Mouse (Mus musculus) layer of hippocampus, adult 9-10 months (tissue): Measurements from ENCODE around the gene Hydin.
"Not testable (repeated sequence)": the region's sequence is repeated elsewhere in the genome, so short reads cannot be mapped to it uniquely, and the experiment has no call there.

Source experiments
- DNase-seq: peaks from one replicate; pipeline ENCODE4 v3.0.0; 2022; ENCODE audit warnings: low spot score

The Hydin gene

GRCm38 (mm10) chr8:110339447-110339846 is 72.7 kb downstream of the Hydin start:
- no peak for DNase-seq

GRCm38 (mm10) chr8:110340090-110340703 is 73.4 kb downstream of the Hydin start:
- no peak for DNase-seq

DNA sequence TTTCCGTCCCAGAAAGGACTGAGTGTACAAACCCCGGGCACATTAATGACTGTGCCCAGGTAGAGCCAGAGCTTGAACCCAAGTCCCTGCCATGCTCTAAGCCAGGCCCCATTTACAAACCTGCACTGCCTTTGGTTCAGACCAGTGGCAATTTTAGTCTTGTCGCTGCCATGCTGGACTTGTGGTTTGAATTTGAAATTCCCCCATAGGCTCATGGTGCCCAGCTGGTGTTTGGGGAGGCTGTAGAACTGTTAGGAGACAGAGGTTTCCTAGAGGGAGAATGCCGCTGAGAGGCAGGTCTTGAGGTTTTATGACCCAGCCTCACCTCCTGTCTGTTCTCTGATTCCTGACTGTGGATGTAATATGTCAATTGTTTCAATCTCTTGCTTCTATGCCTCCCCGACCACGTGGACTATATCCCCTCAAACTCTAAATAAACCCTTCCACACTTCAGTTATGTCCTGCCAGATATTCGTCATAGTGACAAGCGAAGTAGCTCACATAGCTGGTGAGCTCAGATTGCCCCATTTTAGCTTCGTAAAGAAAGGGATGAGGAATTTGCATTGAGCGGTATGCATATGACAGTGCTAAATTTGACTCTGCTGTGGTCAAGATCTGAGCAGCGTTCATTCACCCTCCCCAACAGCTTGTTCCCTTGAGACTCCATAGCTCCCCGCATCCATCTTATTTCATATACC is 79.1 kb downstream of the Hydin start:
- no peak for DNase-seq

- no peak for DNase-seq
Observed at GRCm38 (mm10) chr8:110346915-110347314, 80.1 kb downstream of the Hydin start.

- no peak for DNase-seq
Observed at GRCm38 (mm10) chr8:110350725-110351124, 83.9 kb downstream of the Hydin start.

DNA sequence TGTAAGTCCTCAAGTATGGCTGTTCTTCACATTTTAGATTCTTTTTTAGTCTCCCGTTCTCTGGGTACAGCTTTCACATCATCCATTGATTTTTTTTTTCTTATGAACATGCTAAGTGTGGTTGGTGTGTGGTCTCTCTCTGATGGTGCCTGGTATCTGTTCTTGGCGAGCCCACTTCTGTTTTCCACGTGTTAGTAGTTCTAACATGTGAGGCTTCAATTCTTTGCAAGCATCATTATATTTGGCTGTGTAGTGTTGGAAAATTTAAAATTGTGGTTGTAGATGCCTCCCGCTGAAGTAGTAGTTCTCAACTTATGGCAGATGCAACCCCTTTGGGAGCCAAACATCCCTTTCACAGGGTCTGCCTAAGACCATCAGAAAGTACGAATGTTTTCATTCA is 85.1 kb downstream of the Hydin start:
- no peak for DNase-seq

DNA sequence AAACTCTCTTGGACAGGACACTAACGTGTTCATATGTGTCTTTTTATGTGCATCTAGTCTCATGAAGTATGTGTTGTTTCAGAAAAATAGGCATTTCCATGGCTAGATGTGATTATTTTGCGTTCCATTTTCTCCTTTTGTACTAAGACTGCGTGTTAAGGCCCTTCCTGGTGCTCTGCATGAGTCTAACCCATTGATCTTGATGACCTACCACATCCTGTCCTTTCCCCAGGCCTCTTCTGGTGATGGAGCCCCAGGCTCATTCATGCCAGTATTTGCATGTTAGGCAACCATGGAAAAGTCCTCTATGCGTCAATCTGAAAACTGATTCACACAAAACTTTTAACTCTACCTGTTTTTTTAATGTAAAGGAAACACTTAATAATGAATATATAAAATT is 96.2 kb downstream of the Hydin start:
- no peak for DNase-seq

DNA sequence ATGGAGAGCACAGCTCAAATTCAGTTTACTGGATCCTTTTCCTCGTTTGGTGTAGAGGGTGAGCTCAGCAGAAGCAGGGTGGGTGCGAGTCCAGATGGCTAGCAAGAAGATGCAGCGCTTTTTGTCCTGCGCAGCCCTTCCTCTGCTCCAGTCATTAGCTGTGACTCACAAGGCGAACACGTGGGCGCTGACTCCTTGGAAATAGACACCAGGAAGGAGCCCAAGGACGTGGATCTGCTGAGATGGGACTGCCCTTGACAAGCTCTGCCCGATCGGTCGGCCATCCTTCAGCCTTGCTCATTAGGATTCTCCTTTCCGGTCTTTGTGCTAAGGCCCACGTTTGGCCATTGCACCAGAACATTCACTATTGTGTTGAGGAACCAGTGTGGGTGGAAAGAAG is 106.1 kb downstream of the Hydin start:
- DNase-seq: no peak

- DNase-seq: no peak
Observed at GRCm38 (mm10) chr8:110373695-110374094, 106.9 kb downstream of the Hydin start.

DNA sequence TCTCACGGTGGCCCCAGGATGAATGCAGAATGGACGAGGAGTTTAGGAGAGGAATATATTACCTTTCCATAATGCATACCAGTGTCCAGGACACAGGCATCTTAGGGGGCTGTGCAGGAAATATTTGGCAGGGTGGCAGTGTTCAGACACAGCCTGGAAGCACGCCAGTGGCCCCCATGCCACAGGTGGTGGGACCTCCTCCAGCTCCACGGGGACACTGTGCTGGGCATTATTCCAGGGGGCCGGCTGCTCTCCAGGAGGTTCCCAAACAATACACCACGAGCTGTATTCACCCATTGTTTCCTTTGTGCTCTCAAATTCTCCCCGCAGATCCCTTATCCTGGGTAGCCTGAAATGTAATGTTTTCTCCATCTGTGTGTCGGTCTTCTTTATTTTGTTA is 116.0 kb downstream of the Hydin start:
- no peak for DNase-seq

GRCm38 (mm10) chr8:110384632-110385031 is 117.9 kb downstream of the Hydin start:
- not testable (repeated sequence) for DNase-seq

GRCm38 (mm10) chr8:110395656-110396055 is 128.9 kb downstream of the Hydin start:
- DNase-seq: no peak

- DNase-seq: no peak
Observed at GRCm38 (mm10) chr8:110400536-110400935, 133.8 kb downstream of the Hydin start.

DNA sequence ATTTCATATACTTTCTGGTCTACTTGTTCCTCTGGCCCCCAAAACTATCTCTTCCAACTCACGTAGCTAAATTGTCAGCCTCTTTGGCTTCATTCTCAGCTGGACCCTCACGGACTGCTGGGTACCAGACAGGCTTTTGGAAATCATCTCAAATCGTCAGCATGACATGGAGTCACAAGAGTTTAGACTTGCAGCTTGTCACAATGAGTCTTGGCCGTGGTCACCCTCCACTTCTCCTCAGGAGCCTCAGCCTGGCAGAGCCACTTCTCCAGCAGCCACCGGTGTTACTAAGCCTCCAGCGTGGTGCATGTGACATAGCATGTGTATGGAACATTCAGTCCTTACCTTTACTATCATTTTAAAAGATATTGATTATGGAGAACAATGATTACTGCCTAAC is 135.5 kb downstream of the Hydin start:
- DNase-seq: no peak

DNA sequence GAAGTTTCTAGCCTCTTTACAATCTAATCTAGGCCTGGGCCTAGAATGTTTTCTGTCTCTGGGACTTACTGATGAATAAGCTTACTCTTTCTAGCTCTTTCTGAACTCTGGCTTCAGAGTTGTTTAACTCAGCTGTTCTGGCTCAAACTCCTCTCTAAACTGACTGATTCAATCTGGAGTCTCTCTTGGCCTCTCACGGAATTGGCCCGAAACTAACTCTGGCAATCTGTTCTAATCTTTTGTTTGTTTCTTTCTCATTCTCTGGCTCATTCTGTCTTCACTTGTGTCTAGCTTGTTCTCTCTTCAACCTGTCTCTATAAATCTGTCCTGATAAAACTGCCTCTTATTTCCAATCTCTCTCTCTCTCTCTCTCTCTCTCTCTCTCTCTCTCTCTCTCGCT is 137.7 kb downstream of the Hydin start:
- DNase-seq: no peak

GRCm38 (mm10) chr8:110415121-110415520 is 148.3 kb downstream of the Hydin start:
- no peak for DNase-seq

DNA sequence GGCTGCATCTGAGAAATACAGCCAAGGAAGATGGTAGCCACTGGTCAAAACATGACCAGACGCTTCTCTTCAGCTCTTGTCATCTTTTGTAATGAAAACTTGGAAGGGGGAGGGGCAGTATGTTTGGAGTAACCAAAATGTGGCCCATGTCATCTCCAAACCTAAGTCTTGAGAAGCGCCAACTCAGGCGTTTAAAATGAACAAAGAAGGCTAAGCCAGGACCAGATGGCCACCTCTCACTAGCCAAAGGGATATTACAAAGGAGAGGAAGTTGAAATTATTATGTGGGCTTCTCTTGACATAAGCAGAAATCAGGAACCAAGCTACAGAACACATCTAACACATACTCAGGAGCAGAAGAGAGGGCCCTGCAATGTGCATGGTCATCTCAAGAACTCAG is 150.2 kb downstream of the Hydin start:
- DNase-seq: no peak

DNA sequence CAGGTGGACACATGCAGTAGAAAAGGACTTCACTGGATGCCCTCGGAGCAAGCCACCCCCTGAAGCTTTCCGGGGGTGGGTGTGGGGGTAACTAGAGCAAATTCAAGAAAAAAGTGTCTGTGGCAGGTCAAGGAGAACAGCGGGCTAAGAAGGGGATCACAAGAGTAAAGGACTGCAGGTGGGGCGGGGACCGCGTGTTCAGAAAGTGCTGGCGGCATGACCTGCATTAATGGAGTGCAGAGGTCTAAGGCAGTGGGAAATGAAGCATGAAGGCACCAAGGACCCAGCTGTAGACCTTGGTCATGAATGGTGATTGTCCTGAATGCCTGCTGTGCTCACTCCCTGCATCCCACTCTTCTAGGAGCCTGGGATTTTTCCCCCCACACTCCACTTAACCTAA is 151.0 kb downstream of the Hydin start:
- DNase-seq: no peak

GRCm38 (mm10) chr8:110419711-110420110 is 152.9 kb downstream of the Hydin start:
- no peak for DNase-seq

DNA sequence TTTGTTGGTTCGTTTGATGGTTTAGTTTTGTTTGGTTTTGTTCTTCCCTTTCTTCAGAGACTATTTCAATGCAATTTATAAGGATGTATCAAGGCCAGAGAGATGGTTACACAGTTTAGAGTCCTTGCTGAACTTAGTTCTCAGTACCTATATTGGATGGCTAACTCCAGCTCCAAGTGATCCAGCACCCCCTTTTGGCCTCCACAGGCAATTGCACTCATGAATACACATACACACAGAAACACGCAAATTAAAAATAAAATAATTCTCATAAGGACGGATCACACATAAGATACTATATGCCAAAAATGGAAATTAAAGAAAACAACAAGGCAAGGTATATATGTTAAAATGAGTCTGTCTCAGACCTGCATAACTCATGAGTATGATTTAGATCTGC is 153.4 kb downstream of the Hydin start:
- no peak for DNase-seq

DNA sequence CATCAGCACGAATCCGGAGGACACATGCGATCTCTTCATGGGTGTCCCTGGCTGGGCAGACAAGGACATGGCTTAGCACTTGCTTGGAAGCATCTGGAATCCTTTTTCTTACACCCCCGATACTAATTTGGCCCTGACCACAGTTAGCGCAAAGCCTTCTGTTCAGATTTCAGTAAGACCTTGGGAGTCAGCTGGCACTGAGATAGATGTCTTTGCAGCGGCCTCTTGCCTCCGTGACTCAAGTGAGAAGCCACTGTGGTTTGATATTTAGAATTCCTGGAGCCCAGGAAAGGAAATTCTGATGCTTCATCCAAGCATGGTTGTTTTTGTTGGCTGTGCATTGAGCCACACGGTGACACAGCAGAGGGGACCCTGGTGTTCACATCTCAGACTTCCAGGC is 157.4 kb downstream of the Hydin start:
- no peak for DNase-seq

DNA sequence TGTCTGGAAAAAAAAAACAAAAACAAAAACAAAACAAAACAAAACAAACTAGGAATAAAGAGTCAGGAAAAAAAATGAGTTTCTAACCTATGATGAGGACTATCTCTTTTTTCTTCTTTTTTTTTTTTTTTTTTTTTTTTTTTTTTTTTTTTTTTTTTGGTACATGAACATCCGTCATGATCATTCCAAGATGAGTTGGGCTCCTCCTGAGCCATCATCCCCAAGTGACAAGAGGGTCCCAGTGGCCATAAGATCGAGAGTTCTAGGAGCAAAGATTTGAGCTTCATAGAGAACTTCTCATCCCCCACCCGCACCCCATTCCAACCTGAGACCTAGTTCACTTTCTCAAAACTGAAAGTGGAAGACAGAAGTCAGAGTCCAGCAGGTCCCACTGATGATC is 164.6 kb downstream of the Hydin start:
- DNase-seq: no peak

- DNase-seq: no peak
Observed at GRCm38 (mm10) chr8:110440528-110440927, 173.8 kb downstream of the Hydin start.

DNA sequence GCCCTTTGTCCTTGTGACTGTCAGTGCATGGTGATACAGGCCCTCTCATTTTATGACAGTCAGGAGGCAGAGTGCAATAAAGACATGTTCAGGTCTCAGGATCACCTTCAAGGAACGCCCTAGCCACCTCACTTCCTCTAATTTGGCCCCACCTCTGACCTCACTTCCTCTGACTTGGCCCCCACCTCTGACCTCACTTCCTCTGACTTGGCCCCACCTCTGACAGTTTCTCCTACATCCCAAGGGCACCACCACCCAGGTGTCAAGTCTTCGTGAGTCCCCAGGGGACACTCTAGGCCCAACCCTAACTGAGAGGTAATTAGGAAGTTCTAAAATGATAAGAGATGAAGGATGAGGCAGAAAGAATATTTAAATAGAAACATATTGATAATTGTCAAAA is 177.5 kb downstream of the Hydin start:
- no peak for DNase-seq
